ENCODE assay signal across 8 mouse cellular contexts in the genomic region with DNA sequence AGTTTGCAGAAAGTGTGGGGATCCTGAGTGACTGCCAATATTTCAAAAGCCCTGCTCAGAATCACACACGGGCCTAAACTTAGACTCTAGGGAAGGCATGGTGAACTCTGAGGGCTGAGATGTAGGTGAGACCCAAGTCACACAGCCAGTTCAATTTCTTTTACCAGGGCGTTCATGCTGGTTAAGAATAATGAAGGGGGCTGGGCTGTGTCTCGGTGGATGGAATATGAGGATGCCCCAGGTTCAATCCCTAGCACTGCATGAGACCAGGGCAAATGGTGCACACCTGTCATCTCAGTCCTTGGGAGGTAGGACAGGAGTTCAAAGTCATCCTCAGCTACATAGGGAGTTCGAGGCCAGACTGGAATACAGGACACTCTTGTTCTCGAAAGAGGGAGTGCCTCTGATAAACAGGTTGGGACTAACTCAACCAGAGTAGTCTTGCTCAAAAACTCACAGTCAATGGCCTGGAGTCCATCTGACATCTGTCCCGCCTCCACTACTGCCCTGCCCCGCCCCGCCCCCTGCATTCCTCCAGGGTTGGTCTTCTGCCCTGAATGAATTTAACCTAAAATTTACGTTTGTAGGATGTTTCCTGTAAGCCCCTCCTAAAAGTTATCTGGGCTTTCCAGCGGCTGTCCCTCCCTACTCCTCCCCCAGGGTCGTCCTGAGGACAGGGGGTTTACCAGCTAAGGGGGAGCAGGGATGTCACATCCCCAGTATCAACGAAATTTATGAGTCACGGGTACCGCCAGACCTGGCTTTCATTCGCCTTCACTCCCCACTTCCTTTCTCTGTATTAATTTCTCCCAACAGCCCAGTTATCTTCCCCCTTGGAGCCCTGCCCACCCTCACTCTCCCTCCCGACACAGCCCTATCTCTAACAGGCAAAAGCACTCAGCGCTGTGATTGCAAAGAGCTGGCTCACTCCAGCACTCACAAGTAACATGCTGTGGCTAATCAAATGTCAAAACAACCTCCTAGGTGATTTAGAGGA. TPM values are rescaled to one million over a fixed set of nuclear protein-coding genes. Genes with fewer than 3 reads are reported as not detected.
DNase-seq lines count a peak whose midpoint lies in the region; ATAC-seq and TF ChIP-seq lines count a peak whose summit lies in the region.

No protein-coding gene starts in this region.

- WGBS in intestine, embryonic 14.5 days = 16% methylated on average over 17 of the region's 17 CpGs
- WGBS in intestine, postnatal 0 days = 30% methylated on average over 17 of the region's 17 CpGs
- WGBS in kidney, postnatal 0 days = 21% methylated on average over 17 of the region's 17 CpGs
- WGBS in neural tube, embryonic 14.5 days = 35% methylated on average over 17 of the region's 17 CpGs

- H3K9ac ChIP-seq in intestine, embryonic 14.5 days (ENCODE audit: low read length) = no peak overlapping the region
- no peak overlapping the region for H3K9ac ChIP-seq in intestine, postnatal 0 days (ENCODE audit: low read depth, low read length)
- no peak overlapping the region for H3K9ac ChIP-seq in kidney, postnatal 0 days (ENCODE audit: low read depth, low read length)
- no peak overlapping the region for H3K9ac ChIP-seq in neural tube, embryonic 14.5 days (replicated peaks; ENCODE audit: low read depth, low read length)

- no peaks in the 10 kb centered on the region for H3K27me3 ChIP-seq in intestine, embryonic 14.5 days (replicated peaks; ENCODE audit: control insufficient read depth, insufficient read depth, low read length)
- 0 out of 2 replicates have a peak, but pooled peaks cover 4% of the 10 kb centered on the region for H3K27me3 ChIP-seq in intestine, postnatal 0 days (replicated peaks; ENCODE audit: control insufficient read depth, insufficient read depth, low read length)
- H3K27me3 ChIP-seq in kidney, postnatal 0 days (ENCODE audit: insufficient read depth, low read length) = no peaks in the 10 kb centered on the region; the same call in none of the 2 replicates
- 0 out of 2 replicates have a peak, but pooled peaks cover 2% of the 10 kb centered on the region for H3K27me3 ChIP-seq in neural tube, embryonic 14.5 days (ENCODE audit: control insufficient read depth, insufficient read depth, low read length)

- no peak overlapping the region for H3K4me3 ChIP-seq in intestine, embryonic 14.5 days (ENCODE audit: low read depth, low read length)
- no peak overlapping the region for H3K4me3 ChIP-seq in intestine, postnatal 0 days (ENCODE audit: low read depth, low read length)
- H3K4me3 ChIP-seq in kidney, postnatal 0 days (replicated peaks; ENCODE audit: low read depth, low read length) = no peak overlapping the region
- H3K4me3 ChIP-seq in neural tube, embryonic 14.5 days (ENCODE audit: low read depth, low read length) = no peak overlapping the region

- no peaks in the 10 kb centered on the region for H3K9me3 ChIP-seq in intestine, embryonic 14.5 days (ENCODE audit: control insufficient read depth, low read length)
- H3K9me3 ChIP-seq in intestine, postnatal 0 days (ENCODE audit: control insufficient read depth) = no peaks in the 10 kb centered on the region
- H3K9me3 ChIP-seq in kidney, postnatal 0 days (replicated peaks; ENCODE audit: low read length) = no peaks in the 10 kb centered on the region
- H3K9me3 ChIP-seq in neural tube, embryonic 14.5 days (ENCODE audit: control insufficient read depth, low read length) = no peaks in the 10 kb centered on the region

- intact Hi-C loops in gastrocnemius, postnatal 14 days (cut with DNase I; ENCODE audit: low total_unique reads) = no loop called here

- 0 out of 2 replicates have a peak overlapping the region, but pooled peaks have one; percentile 22 for H3K4me2 ChIP-seq in intestine, embryonic 14.5 days (ENCODE audit: low read length)
- H3K4me2 ChIP-seq in intestine, postnatal 0 days (replicated peaks; ENCODE audit: low read depth) = no peak overlapping the region; the same call in 1 of the 2 replicates
- no peak overlapping the region; the same call in 1 of the 2 replicates for H3K4me2 ChIP-seq in kidney, postnatal 0 days (ENCODE audit: low read length)
- H3K4me2 ChIP-seq in neural tube, embryonic 14.5 days (ENCODE audit: low read depth, low read length) = no peak overlapping the region

- peaks cover 33% of the 10 kb centered on the region for H3K4me1 ChIP-seq in intestine, embryonic 14.5 days (replicated peaks; ENCODE audit: control insufficient read depth, insufficient read depth, low read length)
- no peaks in the 10 kb centered on the region for H3K4me1 ChIP-seq in intestine, postnatal 0 days (replicated peaks; ENCODE audit: control insufficient read depth, insufficient read depth, low read length)
- peaks cover 8% of the 10 kb centered on the region; the same call in 1 of the 2 replicates for H3K4me1 ChIP-seq in kidney, postnatal 0 days (replicated peaks; ENCODE audit: insufficient read depth, low read length)
- peaks cover 10% of the 10 kb centered on the region for H3K4me1 ChIP-seq in neural tube, embryonic 14.5 days (ENCODE audit: control insufficient read depth, insufficient read depth, low read length)

- peak; percentile 74 for ATAC-seq in intestine, embryonic 14.5 days (replicated peaks; ENCODE audit: low FRiP score, low TSS enrichment, low read depth)
- ATAC-seq in intestine, postnatal 0 days = no peak
- peak; percentile 65; the same call in 1 of the 2 replicates for ATAC-seq in kidney, postnatal 0 days (replicated peaks; ENCODE audit: low FRiP score, low read depth)
- peak; percentile 21; the same call in 1 of the 2 replicates for ATAC-seq in neural tube, embryonic 14.5 days (ENCODE audit: low read depth)
- no peak for ATAC-seq in frontal cortex, adult (ENCODE audit: low TSS enrichment)

- no peak for TF ChIP-seq CTCF in intestine, postnatal 0 days (IDR thresholded peaks at IDR 0.05; ENCODE audit: low read depth)
- no peak for TF ChIP-seq CTCF in kidney, postnatal 0 days (IDR thresholded peaks at IDR 0.05; ENCODE audit: low read depth)

- H3K36me3 ChIP-seq in intestine, embryonic 14.5 days (ENCODE audit: control insufficient read depth, insufficient read depth, low read length) = no peaks in the 10 kb centered on the region
- H3K36me3 ChIP-seq in intestine, postnatal 0 days (ENCODE audit: control insufficient read depth, insufficient read depth) = no peaks in the 10 kb centered on the region
- no peaks in the 10 kb centered on the region for H3K36me3 ChIP-seq in kidney, postnatal 0 days (ENCODE audit: insufficient read depth, low read length)
- H3K36me3 ChIP-seq in neural tube, embryonic 14.5 days (ENCODE audit: control insufficient read depth, insufficient read depth, low read length) = no peaks in the 10 kb centered on the region

- peak; percentile 76 for DNase-seq in intestine, embryonic 14.5 days (ENCODE audit: low spot score)
- peak; percentile 53 for DNase-seq in embryo, embryonic 11.5 days (ENCODE audit: low read depth, low spot score)
- DNase-seq in kidney, postnatal 0 days (ENCODE audit: low spot score) = peak; percentile 91
- DNase-seq in gastrocnemius, postnatal 14 days = no peak
- DNase-seq in cerebellum, adult 11-12 months = no peak

- peak overlapping the region; percentile 6; the same call in 1 of the 2 replicates for H3K27ac ChIP-seq in intestine, embryonic 14.5 days (ENCODE audit: low read depth)
- H3K27ac ChIP-seq in intestine, postnatal 0 days (ENCODE audit: low read depth, low read length) = no peak overlapping the region
- no peak overlapping the region for H3K27ac ChIP-seq in kidney, postnatal 0 days
- no peak overlapping the region for H3K27ac ChIP-seq in neural tube, embryonic 14.5 days (ENCODE audit: low read depth, low read length)

RNA-seq across cellular contexts. Expression of a gene that starts 35.3 kb away (rescaled TPM):
- 23.3 and 25.0 TPM in 2 replicates for polyA plus RNA-seq in intestine, embryonic 14.5 days (2014; fragmentation: Nextera tagmentation; extraction: Ambion mirVana)
- 24.3 and 28.6 TPM in 2 replicates for polyA plus RNA-seq in intestine, postnatal 0 days (2015; fragmentation: Nextera tagmentation; extraction: Ambion mirVana)
- 22.0 and 22.9 TPM in 2 replicates for polyA plus RNA-seq in kidney, postnatal 0 days (2015; fragmentation: Nextera tagmentation; extraction: Ambion mirVana)
- polyA plus RNA-seq in neural tube, embryonic 14.5 days (2014; fragmentation: Nextera tagmentation; extraction: Ambion mirVana) = 18.7 and 22.5 TPM in 2 replicates
- total RNA-seq in gastrocnemius, postnatal 14 days (2021) = 10 to 100 TPM; 12.5 to 14.2 TPM

Comparison
In these comparisons a context has a peak if more than half of its experiments do, and no peak if none do; other contexts are left out.
1. ATAC-seq: peak in intestine, embryonic 14.5 days (single experiment), kidney, postnatal 0 days (single experiment) and neural tube, embryonic 14.5 days (single experiment); none in intestine, postnatal 0 days (single experiment) and frontal cortex, adult (single experiment).
2. DNase-seq: peak in intestine, embryonic 14.5 days (single experiment), embryo, embryonic 11.5 days (single experiment) and kidney, postnatal 0 days (single experiment); none in gastrocnemius, postnatal 14 days (single experiment) and cerebellum, adult 11-12 months (single experiment).